Mouse (Mus musculus) liver, embryonic 15.5 days (tissue): ENCODE measurements around the gene Vwc2. TPM values are rescaled to one million over a fixed set of nuclear protein-coding genes. Genes with fewer than 3 reads are reported as not detected.

ENCODE experiments used
- ATAC-seq: fragments of 200-750 bp; cut with Nextera tagmentation; 2 replicates; pipeline ENCODE4 v1.8.0; 2017; ENCODE audit warnings: moderate number of reproducible peaks, mild to moderate bottlenecking, moderate library complexity; ENCODE audit not compliant: insufficient read depth
- H3K27ac ChIP-seq: fragments of 300-500 bp; sonication (generic); replicated peaks from 2 replicates; pipeline ENCODE4 v1.5.1; 2015; ENCODE audit warnings: mild to moderate bottlenecking, inconsistent platforms
- H3K27me3 ChIP-seq: fragments of 300-500 bp; sonication (generic); 2 replicates; pipeline ENCODE4 v1.6.1; 2015; ENCODE audit warnings: mild to moderate bottlenecking, inconsistent platforms
- H3K36me3 ChIP-seq: fragments of 300-500 bp; sonication (generic); replicated peaks from 2 replicates; pipeline ENCODE4 v1.6.1; 2015; ENCODE audit warnings: moderate library complexity, mild to moderate bottlenecking, inconsistent platforms
- H3K4me1 ChIP-seq: fragments of 300-500 bp; sonication (generic); replicated peaks from 2 replicates; pipeline ENCODE4 v1.6.1; 2015; ENCODE audit warnings: inconsistent platforms
- H3K4me2 ChIP-seq: fragments of 300-500 bp; sonication (generic); 2 replicates; pipeline ENCODE4 v1.6.1; 2015; ENCODE audit warnings: moderate library complexity, mild to moderate bottlenecking, inconsistent platforms
- H3K4me3 ChIP-seq: fragments of 300-500 bp; sonication (generic); replicated peaks from 2 replicates; pipeline ENCODE4 v1.5.1; 2015; ENCODE audit warnings: mild to moderate bottlenecking, inconsistent platforms
- H3K9ac ChIP-seq: fragments of 300-500 bp; sonication (generic); 2 replicates; pipeline ENCODE4 v1.6.1; 2015; ENCODE audit warnings: moderate library complexity, mild to moderate bottlenecking, inconsistent platforms
- H3K9me3 ChIP-seq: fragments of 300-500 bp; sonication (generic); replicated peaks from 2 replicates; pipeline ENCODE4 v1.6.1; 2016; ENCODE audit warnings: inconsistent platforms
- WGBS: fragments of 180-500 bp; shearing (Covaris S2); methylation state at CpG from one replicate; pipeline ENCODE4 v1.1.7; 2015; ENCODE audit warnings: mixed read lengths; ENCODE audit not compliant: insufficient replicate concordance; 5-methylcytosine and 5-hydroxymethylcytosine counted together
- polyA plus RNA-seq: library from polyadenylated mRNA; unstranded; fragments of >200 nt; fragmentation: Nextera tagmentation; extraction: Ambion mirVana; gene quantifications from 2 replicates; pipeline ENCODE4 v1.2.1, GENCODE M21; 2015

The Vwc2 gene
- polyA plus RNA-seq, 1 experiment from 2014 or later = 0.16 TPM

DNA sequence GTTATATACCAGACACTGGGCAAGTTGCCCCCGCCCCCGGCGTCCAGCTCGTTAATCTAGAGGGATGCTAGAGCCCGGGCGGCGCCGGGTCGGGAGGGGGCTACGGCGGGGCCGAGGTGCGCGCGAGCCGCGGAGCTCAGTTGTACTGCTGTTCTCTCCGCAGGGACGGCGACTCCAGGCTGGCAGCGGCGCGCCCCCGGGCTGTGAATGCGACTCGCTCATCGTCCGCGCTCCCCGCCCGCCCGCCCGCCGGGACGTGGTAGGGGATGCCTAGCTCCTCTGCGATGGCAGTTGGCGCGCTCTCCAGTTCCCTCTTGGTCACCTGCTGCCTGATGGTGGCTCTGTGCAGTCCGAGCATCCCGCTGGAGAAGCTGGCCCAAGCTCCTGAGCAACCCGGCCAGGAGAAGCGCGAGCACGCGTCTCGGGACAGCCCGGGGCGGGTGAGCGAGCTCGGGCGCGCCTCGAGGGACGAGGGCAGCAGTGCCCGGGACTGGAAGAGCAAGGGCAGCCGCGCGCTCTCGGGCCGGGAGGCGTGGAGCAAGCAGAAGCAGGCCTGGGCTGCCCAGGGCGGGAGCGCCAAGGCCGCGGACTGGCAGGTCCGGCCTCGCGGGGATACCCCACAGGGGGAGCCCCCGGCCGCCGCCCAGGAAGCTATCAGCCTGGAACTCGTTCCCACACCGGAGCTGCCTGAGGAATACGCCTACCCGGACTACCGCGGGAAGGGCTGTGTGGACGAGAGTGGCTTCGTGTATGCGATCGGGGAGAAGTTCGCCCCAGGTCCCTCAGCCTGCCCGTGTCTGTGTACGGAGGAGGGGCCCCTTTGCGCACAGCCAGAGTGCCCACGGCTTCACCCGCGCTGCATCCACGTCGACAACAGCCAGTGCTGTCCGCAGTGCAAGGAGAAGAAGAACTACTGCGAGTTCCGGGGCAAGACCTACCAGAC lies 1.9 kb downstream of the Vwc2 start:
- no peak for ATAC-seq
- Histone ChIP-seq H3K36me3 (no peaks in the 10 kb centered on the region), H3K4me2 (no peak overlapping the region)

DNA sequence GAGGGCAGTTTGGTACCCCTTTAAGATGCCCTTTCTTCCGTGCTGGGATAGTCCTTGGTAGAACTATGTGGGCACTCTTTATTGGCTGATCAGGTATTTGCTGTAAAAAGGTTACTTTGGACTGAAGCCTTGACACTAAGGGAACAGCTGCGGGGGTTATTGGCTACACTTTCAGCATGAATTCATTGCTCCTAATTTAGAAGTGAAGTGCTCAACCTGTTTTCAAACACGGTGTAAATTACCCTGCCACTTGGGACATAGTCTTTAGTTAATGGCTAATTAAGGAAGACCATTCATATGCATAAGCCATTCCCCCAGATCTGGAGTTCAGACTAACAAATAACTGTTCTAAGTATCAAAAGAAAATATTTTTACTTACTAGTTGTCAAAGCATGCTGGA lies 2.7 kb downstream of the Vwc2 start:
- Histone ChIP-seq H3K4me2 (no peak overlapping the region), H3K27ac (no peak overlapping the region), H3K4me1 (no peaks in the 10 kb centered on the region), H3K4me3 (no peak overlapping the region), H3K36me3 (no peaks in the 10 kb centered on the region), H3K9me3 (no peaks in the 10 kb centered on the region), H3K9ac (no peak overlapping the region), H3K27me3 (peaks cover 51% of the 10 kb centered on the region)
- ATAC-seq = no peak
- 7% methylated on average over 3 of the region's 3 CpGs for WGBS

More for the DNA sequence above, 1.9 kb downstream of the Vwc2 start:
- Histone ChIP-seq H3K9ac (no peak overlapping the region), H3K4me1 (no peaks in the 10 kb centered on the region), H3K9me3 (no peaks in the 10 kb centered on the region), H3K27me3 (peaks cover 51% of the 10 kb centered on the region), H3K27ac (no peak overlapping the region), H3K4me3 (no peak overlapping the region)
- 2% methylated on average over 93 of the region's 93 CpGs for WGBS

DNA sequence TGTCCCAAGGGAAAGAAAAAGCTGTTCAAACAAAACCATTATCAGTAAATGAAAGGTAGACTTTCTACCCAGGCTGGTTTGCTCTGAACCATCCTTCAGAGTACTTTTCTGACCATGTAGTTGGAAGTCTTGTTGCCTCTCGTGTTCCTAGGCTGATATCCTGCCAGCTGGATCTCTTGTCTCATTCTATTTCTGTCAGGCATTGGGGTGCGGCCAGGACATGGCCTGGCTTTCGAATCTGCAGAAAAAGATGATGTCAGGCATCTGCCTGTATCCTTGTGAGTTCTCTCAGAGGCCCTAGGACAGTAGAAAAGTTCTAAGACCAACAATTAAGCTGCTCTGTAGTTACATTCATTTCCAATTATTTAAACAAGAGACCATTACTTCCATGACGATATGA lies 8.8 kb downstream of the Vwc2 start:
- 47% methylated on average over 4 of the region's 4 CpGs for WGBS
- no peak for ATAC-seq
- Histone ChIP-seq H3K4me3 (no peak overlapping the region), H3K4me2 (no peak overlapping the region), H3K4me1 (no peaks in the 10 kb centered on the region), H3K27me3 (0 out of 2 replicates have a peak, but pooled peaks cover under 1% of the 10 kb centered on the region), H3K27ac (no peak overlapping the region), H3K9me3 (no peaks in the 10 kb centered on the region), H3K36me3 (no peaks in the 10 kb centered on the region), H3K9ac (no peak overlapping the region)

DNA sequence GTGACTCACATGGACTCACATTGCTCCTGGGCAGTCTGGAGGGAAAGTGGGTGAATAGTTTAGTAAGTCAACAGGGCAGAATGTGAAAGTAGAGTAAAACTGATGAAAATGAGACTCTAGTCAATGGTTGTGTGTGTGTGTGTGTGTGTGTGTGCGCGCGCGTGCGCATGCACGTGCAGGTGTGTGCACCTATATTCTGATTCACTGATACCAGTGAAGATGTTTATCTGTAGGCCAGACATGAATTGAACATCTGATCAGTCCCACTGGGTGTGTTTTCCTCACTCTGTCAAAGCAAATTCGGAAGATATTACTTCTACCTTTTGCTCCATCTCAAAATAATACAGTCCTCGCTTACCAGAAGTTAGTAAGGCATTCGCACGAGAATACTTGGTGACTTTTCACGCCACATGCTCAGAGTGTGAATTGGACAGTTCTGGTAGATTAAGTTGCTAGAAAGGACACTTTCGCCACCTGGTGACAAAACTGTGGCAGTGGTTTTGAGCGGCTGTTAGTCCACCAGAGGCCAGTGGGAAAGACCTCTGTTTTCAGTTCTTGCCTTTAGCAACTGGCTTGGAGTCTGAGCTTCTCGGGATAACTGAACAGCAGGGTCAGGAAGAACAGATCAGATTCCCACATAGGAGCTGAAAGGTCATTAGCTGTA lies 17.5 kb downstream of the Vwc2 start:
- Histone ChIP-seq H3K9me3 (no peaks in the 10 kb centered on the region), H3K27ac (no peak overlapping the region), H3K4me1 (no peaks in the 10 kb centered on the region), H3K36me3 (no peaks in the 10 kb centered on the region), H3K4me3 (no peak overlapping the region), H3K4me2 (no peak overlapping the region), H3K27me3 (no peaks in the 10 kb centered on the region), H3K9ac (no peak overlapping the region)
- 43% methylated on average over 14 of the region's 14 CpGs for WGBS
- ATAC-seq = no peak

DNA sequence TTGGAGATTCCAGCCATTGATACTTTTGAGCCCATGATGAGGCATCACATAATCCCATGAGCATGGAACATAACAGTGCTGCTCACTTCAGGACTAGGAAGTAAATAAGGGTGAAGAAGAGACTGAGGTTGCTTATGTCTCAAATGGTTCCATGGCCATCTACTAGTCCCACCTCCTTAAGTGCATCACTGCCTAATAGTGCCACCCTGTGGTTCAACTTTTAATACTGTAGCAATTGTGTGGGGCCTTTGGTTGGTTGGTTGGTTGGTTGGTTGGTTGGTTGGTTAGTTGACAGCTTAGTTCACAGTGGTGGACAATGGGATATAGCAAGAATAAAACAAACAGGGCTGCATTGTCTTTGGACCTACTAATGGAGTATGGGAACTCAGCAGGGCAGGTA lies 26.6 kb downstream of the Vwc2 start:
- no peak overlapping the region for H3K27ac ChIP-seq
- H3K9me3 ChIP-seq = no peaks in the 10 kb centered on the region
- no peak overlapping the region for H3K4me2 ChIP-seq
- H3K9ac ChIP-seq = no peak overlapping the region
- no peaks in the 10 kb centered on the region for H3K4me1 ChIP-seq
- no peaks in the 10 kb centered on the region for H3K36me3 ChIP-seq
- ATAC-seq = no peak
- H3K4me3 ChIP-seq = no peak overlapping the region
- H3K27me3 ChIP-seq = no peaks in the 10 kb centered on the region

DNA sequence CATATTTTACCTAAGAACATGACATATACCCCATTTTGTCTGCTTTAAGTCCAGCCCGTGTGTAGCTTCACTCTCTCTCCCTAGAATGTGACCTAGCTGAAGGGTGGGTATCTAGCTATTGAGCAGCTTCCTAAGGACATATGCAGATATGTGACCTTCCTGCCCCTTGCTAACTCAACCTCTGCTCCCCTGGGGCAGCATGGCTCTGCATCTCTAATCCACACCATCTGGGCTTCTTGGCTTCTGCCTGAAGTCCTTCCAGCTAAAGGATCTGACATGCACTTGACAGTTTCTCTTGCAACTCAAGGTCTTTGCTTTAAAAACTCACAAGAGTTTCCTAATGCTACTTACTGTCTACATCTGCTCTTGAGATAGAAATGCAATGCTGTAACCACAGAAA lies 38.7 kb downstream of the Vwc2 start:
- Histone ChIP-seq H3K27ac (no peak overlapping the region), H3K27me3 (no peaks in the 10 kb centered on the region), H3K9ac (no peak overlapping the region), H3K4me3 (no peak overlapping the region), H3K9me3 (no peaks in the 10 kb centered on the region), H3K4me1 (no peaks in the 10 kb centered on the region), H3K4me2 (no peak overlapping the region), H3K36me3 (no peaks in the 10 kb centered on the region)
- WGBS = 43% methylated on average over 1 of the region's 1 CpGs
- no peak for ATAC-seq

GRCm38 (mm10) chr11:11171396-11171795 lies 57.4 kb downstream of the Vwc2 start:
- no peaks in the 10 kb centered on the region for H3K9me3 ChIP-seq
- H3K4me1 ChIP-seq = no peaks in the 10 kb centered on the region
- no peaks in the 10 kb centered on the region for H3K36me3 ChIP-seq
- no peak overlapping the region for H3K4me2 ChIP-seq
- H3K9ac ChIP-seq = no peak overlapping the region
- no peak for ATAC-seq
- no peak overlapping the region for H3K4me3 ChIP-seq
- no peak overlapping the region for H3K27ac ChIP-seq
- WGBS = 73% methylated on average over 4 of the region's 4 CpGs
- no peaks in the 10 kb centered on the region for H3K27me3 ChIP-seq

GRCm38 (mm10) chr11:11175259-11175658 lies 61.2 kb downstream of the Vwc2 start:
- Histone ChIP-seq H3K4me3 (no peak overlapping the region), H3K27me3 (no peaks in the 10 kb centered on the region), H3K4me1 (no peaks in the 10 kb centered on the region), H3K9me3 (no peaks in the 10 kb centered on the region), H3K36me3 (no peaks in the 10 kb centered on the region), H3K27ac (no peak overlapping the region), H3K4me2 (no peak overlapping the region), H3K9ac (no peak overlapping the region)
- no peak for ATAC-seq
- 47% methylated on average over 2 of the region's 2 CpGs for WGBS

- Histone ChIP-seq H3K27ac (no peak overlapping the region), H3K4me3 (no peak overlapping the region), H3K4me1 (no peaks in the 10 kb centered on the region), H3K9ac (no peak overlapping the region), H3K27me3 (no peaks in the 10 kb centered on the region), H3K9me3 (no peaks in the 10 kb centered on the region), H3K4me2 (no peak overlapping the region), H3K36me3 (no peaks in the 10 kb centered on the region)
- 60% methylated on average over 2 of the region's 2 CpGs for WGBS
- ATAC-seq = no peak
Observed at GRCm38 (mm10) chr11:11182705-11183104, 68.7 kb downstream of the Vwc2 start.

DNA sequence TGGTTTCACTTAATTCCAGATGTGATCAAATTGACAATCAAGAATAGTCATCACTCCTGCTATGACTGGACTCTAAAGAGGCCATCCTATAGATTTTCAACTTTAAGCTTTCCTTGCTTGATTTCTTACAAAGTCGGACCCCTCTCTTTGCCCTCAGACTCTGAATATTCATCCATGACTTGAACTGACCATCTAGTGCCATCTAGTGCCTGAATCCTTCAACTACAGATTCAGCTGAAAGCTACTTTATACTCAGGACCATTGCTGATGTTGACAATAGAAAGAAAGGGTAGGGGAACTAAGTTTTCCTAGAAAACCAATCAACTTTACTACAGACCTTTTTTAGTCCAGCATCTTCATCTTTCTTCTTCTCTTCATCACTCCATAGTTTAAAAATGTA lies 109.1 kb downstream of the Vwc2 start:
- 19% methylated on average over 1 of the region's 1 CpGs for WGBS
- Histone ChIP-seq H3K4me3 (no peak overlapping the region), H3K4me2 (no peak overlapping the region), H3K4me1 (no peaks in the 10 kb centered on the region), H3K36me3 (no peaks in the 10 kb centered on the region), H3K27me3 (no peaks in the 10 kb centered on the region), H3K9me3 (no peaks in the 10 kb centered on the region), H3K27ac (no peak overlapping the region), H3K9ac (no peak overlapping the region)
- no peak for ATAC-seq

DNA sequence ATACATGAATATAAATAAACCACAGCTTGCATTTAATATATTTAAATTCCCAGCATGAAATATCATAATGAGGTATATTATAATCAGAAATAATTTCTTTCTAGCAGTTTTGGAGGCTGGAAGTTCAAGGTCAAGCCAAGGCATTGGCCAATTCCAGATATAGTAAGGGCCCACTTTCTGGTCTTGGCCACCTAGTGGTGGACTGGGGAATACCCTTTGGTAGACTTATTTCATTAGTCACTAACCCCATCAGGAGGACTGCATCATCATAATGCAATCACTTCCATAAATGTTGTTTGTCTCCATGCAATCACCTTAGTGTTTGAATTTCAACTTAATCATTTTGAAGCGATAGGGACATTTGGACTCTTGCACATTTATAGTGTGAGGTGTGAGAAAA lies 125.3 kb downstream of the Vwc2 start:
- no peak overlapping the region for H3K9ac ChIP-seq
- H3K9me3 ChIP-seq = no peaks in the 10 kb centered on the region
- 50% methylated on average over 1 of the region's 1 CpGs for WGBS
- no peaks in the 10 kb centered on the region for H3K36me3 ChIP-seq
- no peak for ATAC-seq
- H3K4me1 ChIP-seq = no peaks in the 10 kb centered on the region
- no peak overlapping the region for H3K27ac ChIP-seq
- H3K27me3 ChIP-seq = no peaks in the 10 kb centered on the region
- no peak overlapping the region for H3K4me3 ChIP-seq
- no peak overlapping the region for H3K4me2 ChIP-seq
